Mouse (Mus musculus) B cell, adult 2 months (primary cell): Measurements from ENCODE around the gene Hsph1.

Source experiments
- DNase-seq, 2 experiments: peaks; one replicate each; pipeline ENCODE4 v3.0.0; 2022

Hsph1 gene

DNA sequence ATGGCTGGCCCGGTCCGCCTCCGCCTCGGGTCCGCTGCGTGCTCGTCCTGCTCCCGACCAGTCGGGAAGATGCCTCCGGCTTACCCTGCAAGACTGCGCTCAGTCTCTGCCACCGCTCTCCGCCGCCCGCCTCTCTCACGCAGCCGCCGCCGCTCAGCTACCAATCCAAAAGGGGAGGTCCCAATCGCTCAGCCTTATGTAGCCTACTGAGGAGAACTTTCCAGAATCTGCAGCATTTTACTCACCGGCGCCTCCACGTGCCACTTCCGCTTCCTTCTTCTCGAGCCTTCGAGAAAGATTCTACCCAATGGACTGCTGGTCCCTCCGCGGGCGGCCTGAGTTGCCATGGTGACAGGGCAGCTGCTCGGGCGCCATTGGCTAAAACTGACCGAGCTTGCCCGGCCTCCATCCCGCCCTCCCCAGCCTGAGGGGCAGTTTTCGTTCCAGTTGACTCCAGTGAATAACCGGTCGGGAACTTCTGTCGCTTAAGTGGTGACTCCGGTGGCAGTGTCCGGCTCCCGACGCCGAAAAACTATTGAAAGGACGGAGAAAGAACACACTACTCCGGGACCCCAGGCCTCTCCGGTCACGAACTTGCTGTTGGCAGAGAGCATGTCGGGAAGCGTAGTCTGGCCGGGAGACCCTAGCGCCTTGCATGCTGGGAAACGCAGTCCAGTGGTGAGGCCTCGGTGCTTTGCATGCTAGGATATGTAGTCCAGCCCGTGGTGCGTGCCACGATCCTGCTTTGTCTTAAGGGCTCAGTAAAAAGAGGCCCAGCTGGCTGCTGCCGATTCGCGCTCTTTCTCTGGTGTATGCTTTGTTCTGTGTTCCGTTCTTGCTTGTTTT, at the start of gene Hsph1:
Hsph1 (minus strand) TSS at position 302 of the 846 bp plus-strand sequence.
- peak; percentile 95 for DNase-seq

DNA sequence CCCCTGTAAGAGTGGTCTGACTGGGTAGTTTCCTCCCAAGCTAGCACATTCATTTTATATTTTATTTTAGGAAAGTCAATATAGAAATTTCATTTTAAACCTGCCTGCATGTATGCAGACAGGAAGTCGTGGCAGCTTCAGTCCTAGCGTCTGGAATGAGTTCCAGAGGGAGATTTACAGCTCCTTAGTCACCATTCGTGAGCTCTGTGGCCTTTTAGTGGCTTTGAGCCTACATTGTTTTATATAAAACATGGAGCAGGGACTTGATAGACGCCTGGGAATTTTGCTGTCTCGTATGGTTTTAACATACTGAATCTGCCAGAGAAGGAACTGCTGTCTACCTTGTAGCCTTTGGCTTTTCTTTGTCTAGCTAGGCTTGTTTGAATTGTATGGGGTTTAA, 44.8 kb upstream of the Hsph1 start:
- DNase-seq: no peak

DNA sequence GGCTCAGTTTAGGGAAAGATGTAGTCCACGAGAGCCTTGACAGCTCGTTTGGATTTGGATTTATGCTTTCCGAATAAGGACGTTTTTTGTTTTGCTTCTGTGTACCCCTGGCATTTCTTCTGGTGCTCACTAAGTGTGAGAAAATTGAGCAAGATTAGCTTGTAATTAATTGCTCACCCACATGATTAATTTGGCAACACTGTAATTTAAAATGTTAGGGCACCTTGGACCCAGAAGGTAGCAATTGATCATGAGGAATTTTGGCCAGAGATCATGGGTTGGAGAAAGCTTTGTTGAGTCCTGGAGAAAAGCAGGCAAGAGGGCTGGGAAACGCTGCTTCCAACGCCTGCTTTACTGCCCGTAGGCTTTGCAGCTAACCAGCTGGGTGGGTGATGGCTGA, 43.7 kb upstream of the Hsph1 start:
- no peak for DNase-seq

DNA sequence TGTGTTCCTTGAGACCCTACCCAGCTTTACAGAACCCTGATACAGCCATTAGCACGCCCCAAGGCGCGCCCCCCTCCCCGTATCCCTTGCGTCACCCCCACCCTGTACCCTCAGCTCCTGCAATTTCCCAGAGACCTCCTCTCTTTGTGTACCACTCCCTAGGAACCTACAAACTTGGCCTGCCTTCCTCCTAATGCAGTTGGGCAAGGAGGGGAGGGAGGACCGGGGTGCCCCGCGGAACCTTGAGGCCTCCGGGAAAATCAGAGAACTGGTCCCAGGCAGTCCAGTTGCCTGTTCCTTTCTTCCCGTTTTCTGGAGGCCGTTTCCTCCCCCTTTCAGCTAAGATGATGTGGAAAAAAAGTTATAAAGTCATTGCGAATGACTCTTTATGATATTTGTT, 43.2 kb upstream of the Hsph1 start:
- no peak for DNase-seq

DNA sequence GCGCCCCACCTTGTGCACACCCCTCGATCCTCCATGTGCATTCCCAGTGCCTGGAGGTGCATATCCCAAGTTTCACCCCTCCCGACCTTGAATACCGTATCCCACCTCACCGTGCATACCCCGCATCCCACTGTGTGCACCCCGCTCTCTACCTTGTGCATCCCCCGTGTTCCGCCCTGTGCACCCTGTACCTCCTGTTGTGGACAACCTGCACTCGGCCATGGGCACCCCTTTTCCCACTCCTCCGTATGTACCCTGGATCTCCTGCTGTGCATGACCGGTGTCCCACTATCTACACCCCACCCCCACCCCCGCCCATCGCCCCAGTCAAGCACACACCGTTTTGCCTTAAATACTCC, 42.8 kb upstream of the Hsph1 start:
- no peak for DNase-seq

DNA sequence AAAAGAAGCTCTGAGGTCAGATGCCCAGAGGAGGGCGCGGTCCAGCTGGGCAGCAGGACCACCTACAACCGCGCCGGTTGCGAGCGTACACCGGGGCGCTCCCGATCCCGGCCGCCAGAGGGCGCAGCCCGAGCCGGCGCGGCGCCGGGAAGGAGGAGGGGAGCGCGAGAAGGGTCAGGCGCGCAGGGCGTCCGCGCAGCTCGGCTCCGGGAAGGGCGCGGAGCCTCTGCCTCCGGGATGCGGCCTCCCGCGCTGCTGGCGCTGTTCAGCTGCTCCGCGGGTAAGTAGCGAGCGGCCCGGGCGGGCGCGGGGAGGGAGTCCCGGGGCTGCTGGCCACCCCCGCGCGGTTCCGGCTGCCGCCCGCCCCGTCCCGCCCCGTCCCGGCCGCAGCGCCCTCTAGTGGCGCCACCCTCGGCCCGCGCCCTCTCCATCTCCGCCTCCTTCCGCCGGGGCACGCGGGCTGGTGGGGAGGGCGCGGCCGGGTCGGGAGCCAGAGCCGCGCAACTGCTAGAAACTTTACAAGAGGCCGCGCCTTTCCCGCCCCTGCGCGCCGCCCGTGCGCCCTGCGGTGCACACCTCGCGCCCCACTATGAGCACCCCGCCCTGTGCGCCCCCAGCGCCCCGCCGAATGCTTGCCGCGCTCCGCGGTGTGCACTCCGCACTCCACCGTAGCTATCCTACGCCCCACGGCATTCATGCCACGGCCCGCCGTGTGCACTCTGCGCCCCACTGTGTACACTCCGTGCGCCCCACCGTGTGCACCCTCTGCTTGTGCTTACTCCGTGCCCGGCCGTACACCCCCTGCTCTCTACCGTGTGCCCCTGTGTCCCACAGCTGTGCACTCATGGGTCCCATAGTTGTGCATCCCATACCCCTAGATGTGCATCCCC, 42.2 kb upstream of the Hsph1 start, which contains the start of gene B3glct:
B3glct (plus strand) TSS at position 131 of the 890 bp plus-strand sequence.
- DNase-seq: peak; percentile 88 to 93

DNA sequence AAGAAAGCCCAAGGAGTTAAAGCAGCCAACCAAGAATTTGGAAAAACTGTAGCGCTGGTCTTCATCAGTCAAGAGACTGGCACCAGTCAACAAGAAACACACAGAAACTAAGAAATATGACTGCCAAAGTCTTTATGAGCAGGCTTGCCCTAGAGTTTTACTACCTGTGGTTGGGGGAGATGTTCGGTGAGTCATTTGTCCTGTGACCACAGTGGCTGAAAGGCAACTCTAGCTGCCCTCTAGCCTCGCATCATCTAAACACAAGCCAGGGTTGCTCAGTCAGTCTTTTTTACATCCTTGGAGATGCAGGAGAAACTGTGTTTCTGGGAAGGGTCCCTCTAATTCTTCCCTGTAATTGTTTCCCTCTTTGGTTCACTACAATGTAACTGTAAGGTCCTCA, 41.0 kb upstream of the Hsph1 start:
- no peak for DNase-seq

DNA sequence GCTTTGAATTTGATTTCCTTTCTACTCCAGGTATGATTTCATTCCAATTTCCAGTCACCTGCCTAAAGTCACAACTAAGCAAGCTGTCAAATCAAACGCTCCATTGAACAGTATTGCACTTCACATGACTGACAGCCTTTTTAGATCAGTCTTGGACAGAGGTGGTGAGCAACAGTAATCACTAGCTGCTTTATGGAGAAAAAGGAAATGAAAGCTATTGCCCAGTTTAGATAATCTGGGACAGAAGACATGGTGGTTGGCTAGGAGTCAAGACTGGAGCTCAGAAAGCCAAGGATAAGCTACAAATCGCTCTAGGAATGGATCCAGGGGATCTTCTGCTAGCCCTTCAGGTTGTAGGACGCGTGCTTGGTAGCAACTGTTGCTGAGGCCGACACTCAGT, 27.2 kb upstream of the Hsph1 start:
- DNase-seq: no peak

DNA sequence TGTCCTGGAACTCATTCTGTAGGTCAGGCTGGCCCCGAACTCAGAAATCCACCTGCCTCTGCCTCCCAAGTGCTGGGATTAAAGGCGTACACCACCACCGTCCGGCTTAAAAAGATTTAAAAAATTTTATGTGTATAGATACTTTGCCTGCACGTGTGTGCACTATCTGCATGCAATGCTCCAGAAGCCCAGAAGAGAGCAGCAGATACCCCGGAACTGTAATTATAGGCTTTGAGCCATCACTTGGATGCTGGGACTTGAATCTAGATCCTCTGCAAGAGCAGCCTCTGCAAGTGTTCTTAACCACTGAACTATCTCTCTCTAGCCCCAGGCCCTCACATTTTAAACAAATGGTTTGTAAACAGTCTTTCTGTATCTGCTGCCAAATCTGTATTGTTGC, 26.8 kb upstream of the Hsph1 start:
- no peak for DNase-seq

DNA sequence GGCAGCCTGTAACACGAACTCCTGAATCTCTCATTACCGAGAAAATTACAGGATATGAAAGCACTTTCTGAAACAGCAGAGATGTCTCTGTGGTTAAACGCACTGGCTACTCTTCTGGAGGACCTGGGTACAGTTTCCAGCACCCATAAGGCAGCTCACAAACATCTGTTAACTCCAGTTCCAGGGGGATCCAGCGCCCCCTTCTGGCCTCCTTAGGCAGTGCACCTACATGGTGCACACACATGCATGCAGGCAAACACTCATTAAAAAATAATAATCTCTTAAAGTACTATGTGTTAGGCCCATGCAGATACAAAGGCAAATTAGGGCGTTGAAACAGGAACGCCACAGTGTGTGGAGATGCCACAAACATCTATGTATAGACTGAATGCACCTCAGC, 25.3 kb upstream of the Hsph1 start:
- no peak for DNase-seq

DNA sequence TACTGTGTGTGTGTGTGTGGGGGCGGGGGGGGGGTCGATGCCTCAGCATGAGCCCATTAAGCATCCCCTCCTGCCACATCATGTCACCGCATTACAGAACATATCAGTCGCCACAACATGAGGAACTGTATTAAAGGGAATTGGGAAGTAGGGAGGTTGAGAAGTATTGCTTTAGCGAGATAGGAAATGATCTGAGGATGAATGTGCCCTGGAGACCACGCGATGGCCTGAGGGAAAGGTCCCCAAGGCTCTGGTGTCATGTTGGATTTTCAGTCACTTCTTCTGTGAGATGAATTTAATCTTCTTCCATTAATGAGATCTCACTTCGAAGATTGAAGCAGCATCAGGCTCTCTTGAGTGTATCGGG, 23.2 kb upstream of the Hsph1 start:
- no peak for DNase-seq

DNA sequence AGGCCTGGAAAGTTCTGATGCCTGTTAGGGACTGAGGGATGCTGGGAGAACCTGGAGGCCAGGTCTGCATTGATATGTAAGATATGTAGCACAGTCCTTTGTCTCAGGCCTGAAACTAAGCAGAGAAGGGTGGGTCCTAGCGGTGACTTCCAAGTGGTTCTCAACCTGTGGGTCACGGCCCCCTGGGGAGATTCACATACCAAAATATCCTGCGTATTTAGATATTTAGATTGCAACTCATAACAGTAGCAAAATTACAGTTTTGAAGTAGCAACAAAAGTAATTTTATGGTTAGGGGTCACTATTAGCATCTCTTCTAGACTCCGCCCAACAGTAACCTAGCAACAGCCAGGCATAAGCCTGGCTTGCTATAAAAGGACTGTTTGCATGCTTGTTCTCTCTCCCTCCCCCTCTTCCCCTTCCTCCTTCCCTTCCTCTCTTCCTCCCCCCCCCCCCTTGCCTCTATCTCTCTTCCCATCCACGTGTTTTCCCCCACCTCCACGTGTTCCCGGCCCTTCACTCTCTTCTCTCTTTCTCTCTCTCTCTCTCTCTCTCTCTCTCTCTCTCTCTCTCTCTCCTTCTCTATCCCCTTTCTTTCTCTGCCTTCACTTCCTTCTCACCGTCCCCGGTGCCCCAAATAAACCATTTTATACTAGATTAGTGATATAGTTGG, 22.7 kb upstream of the Hsph1 start:
- DNase-seq: no peak

DNA sequence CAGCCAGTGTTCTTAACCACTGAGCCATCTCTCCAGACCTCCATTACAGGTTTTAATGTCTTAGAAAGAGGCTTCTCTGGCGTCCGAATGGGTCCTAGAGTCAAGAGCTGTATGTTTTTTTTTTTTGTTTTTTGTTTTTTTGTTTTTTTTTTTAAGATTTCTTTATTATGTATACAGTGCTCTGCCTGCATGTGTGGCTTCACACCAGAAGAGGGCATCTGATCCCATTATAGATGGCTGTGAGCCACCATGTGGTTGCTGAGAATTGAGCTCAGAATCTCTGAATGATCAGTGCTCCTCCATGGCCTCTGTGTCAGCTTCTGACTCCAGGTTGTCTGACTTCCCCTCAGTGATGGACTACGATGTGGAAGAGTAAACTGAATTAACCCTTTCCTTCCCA, 21.8 kb upstream of the Hsph1 start:
- no peak for DNase-seq

DNA sequence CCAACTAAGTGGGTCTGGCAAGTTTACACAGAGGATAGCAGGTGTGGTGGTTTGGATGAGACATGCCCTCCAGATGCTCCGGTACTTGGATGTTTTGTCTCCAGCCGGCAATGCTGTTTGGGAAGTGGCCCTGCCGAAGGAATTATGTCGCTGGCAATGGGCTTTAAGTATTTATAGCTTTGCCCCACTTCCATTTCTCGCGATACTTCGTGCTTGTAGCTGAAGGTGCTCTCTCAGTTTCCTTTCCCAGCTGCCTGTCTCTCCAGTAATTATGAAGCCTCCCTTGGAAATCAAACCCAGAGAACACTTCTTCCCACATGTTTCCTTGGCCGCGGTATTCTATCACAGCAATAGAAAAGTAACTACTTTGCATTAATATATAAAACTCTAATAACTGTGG, 19.5 kb upstream of the Hsph1 start:
- DNase-seq: no peak

DNA sequence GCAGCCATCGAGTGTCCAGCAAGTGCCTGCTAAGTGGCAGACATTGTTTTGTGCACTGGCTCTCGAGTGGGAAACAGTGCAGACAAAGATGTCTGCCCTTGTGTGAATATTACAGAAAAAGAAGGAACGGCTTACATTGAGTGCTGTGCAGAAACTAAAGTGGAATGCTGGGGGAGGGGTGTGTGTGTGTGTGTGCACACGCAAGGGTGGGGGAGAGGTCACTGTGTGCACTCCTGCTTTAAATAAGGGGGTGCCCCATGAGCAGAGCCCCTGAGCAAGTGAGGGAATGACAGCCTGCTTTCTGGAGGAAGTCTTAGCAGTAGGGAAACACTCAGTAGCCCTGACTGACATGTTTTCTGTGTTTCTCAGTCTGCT, 14.0 kb upstream of the Hsph1 start:
- DNase-seq: no peak

DNA sequence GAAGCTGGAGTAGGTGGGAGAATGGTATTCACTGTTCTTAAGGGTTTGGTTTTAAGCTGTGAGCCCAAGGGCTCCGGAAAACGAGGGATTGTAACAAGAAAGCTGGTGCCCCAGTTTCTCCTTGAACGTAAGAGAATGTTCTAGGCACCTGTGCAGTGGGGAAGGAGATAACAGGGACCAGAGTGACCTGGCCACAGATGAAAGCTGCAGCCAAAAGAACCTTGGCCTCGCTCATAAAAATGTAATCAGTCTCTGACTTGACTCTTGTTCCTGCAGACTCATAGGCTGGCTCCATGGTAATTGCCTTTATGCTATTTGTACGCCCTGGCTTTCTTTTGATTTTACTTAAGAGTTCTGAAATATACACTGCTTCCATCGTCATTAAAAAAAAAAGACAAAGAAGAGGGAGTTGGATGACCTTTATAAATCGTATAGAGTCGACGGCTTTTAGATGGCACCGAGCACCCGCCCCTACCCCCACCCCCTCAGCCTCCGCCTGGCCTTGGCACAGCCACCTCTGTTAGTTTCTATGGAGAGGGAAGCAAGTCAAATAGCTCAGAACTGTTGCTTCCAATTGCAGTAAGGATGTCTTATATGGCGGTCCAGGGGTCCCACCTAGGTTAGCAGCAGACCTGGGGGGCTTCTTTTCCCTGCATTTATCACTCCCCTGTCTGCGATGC, 13.5 kb upstream of the Hsph1 start:
- no peak for DNase-seq

DNA sequence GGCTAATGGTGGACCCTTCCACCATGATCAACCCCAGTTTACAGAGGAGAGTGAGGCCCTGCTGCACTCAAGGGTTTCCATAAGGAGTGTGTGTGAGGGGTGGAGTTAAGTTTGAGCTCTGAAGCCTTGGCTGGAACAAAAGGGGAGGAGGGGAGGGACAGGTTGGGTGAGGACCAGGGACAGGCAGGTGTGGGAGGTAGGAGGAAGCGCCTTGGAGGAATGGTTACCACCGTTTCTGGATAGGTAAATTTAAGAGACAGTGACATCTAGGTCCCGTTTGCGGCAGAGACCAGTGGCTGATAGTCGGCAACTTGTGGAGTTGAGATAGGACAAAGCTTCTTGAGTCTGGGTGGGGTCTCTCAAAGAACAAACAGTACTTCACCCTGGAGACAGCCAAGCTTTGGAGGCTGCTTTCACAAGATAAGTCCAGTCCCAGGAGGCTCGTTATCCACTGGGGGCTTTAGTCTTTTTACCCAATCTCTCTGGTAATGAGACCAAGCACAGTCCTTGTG, 12.8 kb upstream of the Hsph1 start:
- DNase-seq: no peak

DNA sequence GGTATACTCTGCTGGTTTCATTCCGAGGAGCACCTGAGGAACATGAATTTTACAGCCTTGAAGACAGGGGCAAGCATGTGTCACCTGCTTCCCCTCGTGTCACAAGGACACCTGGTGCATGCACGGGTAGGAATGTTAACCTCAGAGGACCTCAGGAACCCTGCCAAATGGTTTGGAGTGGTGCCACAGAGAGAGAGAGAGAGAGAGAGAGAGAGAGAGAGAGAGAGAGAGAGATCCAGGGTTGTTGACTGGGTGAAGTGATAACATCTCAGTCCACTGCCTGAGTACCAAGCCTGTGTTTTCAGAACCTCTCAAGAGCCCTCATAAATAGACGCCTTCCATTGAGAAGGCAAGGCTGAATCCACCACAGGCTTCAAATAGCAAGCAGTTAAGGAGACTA, 12.0 kb upstream of the Hsph1 start:
- no peak for DNase-seq

DNA sequence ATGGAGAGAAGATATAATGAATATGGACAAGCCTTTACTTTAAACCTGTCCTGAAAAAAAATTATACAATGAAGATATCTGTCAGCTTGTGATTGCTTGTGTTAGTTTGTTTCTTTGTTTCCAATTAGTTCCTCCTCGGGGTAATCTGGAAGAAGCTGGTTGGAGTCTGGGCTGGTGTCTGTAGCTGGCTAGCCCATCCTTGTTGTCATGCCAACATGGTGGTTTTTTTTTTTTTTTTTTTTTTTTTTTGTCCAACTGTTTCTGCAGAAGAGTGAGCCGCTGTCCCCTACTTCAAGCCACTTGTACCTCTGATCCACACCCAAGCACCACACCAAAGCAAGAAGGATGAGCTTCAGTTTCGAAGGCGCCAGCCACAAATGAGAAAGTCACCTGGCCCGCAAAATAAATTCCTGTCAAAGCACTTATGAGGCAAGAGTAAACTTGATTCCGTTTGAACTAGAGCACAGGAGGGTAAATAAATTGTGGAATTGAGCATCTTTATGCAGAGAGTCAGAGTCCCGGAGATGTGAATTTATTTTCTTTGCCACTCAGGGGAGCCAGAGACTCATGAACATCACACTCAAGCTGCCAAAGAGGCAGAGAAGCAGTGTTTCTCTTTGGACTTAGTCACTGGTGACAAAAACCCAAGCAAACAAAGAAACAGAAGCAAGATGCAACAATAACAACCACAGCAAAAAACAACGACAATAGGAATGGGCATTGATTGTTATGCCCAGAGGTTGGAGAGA, 11.4 kb upstream of the Hsph1 start:
- no peak for DNase-seq

DNA sequence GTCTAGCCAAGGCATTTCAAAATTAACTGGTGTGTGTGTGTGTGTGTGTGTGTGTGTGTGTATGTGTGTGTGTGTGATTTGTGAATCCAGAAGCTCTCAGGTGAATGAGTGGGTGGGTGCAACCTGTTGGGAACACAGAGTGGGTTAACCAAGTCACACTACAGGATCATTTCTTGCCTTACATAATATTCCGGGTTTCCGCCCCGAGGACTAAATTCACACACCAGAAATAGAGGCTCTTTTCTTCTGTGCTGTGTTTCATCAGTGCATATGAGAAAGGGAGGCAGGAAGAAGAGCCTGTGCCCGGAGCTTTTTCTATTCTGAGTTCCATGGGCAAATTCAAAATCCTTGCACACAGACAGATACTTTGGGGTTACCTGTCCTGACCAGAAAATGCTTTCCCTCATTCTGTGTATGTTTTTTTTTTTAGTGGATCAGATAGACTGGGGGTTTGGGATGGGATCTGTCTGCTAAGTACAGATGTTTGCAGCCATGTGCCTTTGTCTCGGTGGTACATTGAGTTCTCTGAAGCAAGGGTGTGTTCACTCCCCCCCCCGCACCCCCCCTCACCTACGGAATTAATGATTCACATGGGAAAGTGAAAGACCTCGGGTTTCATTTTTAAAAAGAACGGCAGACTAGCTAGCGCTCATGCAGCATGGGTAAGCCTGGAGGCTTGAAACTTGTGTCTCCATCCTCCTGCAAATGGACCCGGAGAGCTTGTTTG, 6.8 kb upstream of the Hsph1 start:
- no peak for DNase-seq

DNA sequence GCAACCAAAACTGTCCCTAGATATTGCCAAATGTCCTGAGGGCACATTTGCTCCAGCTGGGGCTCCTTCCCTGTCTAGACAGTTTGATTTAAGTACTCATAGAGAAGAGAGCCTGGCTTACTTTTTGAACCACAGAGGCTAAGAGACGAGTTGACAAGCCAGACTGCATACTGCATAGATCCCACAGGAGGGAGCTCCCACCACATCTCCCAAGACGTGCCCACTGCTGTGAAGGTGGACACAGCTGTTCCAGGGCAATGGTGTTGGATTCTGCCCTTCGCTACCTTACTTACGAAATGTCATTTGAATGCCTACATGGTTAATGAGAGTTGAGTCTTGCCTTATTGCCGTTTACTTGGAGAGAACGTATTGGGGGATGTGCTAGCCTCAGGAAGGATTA, 6.2 kb upstream of the Hsph1 start:
- DNase-seq: no peak
